Mouse (Mus musculus): ENCODE measurements around the gene Grin3b.

GRCm38 (mm10) chr10:79955691-79956090 lies 14.8 kb upstream of the Grin3b start:
- no peak for TF ChIP-seq CTCF (IDR thresholded peaks at IDR 0.05; ENCODE audit: low read depth, low read length)
- no peak for TF ChIP-seq POLR2AphosphoS5 (IDR thresholded peaks at IDR 0.05; ENCODE audit: insufficient replicate concordance, low read depth, low read length)
- TF ChIP-seq GATA1 (IDR thresholded peaks at IDR 0.05; ENCODE audit: borderline replicate concordance, low read length) = no peak
- TF ChIP-seq GATA2 (IDR thresholded peaks at IDR 0.05; ENCODE audit: borderline replicate concordance, low read depth, low read length) = no peak
